ENCODE assay signal across 9 mouse cellular contexts in genomic region chr5:127016467-127017060, GRCm38 (mm10).
A peak's percentile ranks its signal among the peaks of the same experiment; 100 is the strongest.
DNase-seq lines count a peak whose midpoint lies in the region; ATAC-seq lines count a peak whose summit lies in the region.
"Had no signal": no experiment of that assay in that cellular context is flagged by ENCODE, and none has a peak within 500 bp of the region (broad histone marks: within the 10 kb centered on the region; RNA-seq: fewer than 3 reads in every experiment).

No protein-coding gene starts in this region.

- H3K27ac ChIP-seq in forebrain, embryonic 12.5 days: no peak overlapping the region
- no peak overlapping the region for H3K27ac ChIP-seq in forebrain, embryonic 10.5 days
- no peak overlapping the region for H3K27ac ChIP-seq in limb, embryonic 12.5 days
- no peak overlapping the region for H3K27ac ChIP-seq in limb, embryonic 10.5 days
- no peak overlapping the region for H3K27ac ChIP-seq in forebrain, embryonic 15.5 days (replicated peaks)
- H3K27ac ChIP-seq: heart, embryonic 13.5 days had no signal

- no peaks in the 10 kb centered on the region for H3K9me3 ChIP-seq in forebrain, embryonic 12.5 days
- H3K9me3 ChIP-seq in forebrain, embryonic 10.5 days: no peaks in the 10 kb centered on the region
- H3K9me3 ChIP-seq in limb, embryonic 12.5 days: peaks cover 5% of the 10 kb centered on the region; the same call in 1 of the 2 replicates
- H3K9me3 ChIP-seq in limb, embryonic 10.5 days (replicated peaks): no peaks in the 10 kb centered on the region
- no peaks in the 10 kb centered on the region for H3K9me3 ChIP-seq in forebrain, embryonic 15.5 days

- H3K4me3 ChIP-seq in forebrain, embryonic 12.5 days (replicated peaks): no peak overlapping the region
- H3K4me3 ChIP-seq in forebrain, embryonic 10.5 days: no peak overlapping the region
- no peak overlapping the region for H3K4me3 ChIP-seq in limb, embryonic 12.5 days (replicated peaks)
- no peak overlapping the region for H3K4me3 ChIP-seq in limb, embryonic 10.5 days
- H3K4me3 ChIP-seq in forebrain, embryonic 15.5 days: no peak overlapping the region
- H3K4me3 ChIP-seq: heart, embryonic 13.5 days had no signal

- no peak for DNase-seq in forebrain, embryonic 10.5 days (ENCODE audit: extremely low spot score, low spot score)
- DNase-seq in limb, embryonic 10.5 days (ENCODE audit: low spot score): no peak
- peak; percentile 6 to 26 for DNase-seq in lung, postnatal 4 days
- DNase-seq in B cell, adult 2 months: no peak
- DNase-seq in gastrocnemius, postnatal 14 days: no peak

- H3K9ac ChIP-seq in forebrain, embryonic 12.5 days: no peak overlapping the region
- H3K9ac ChIP-seq in limb, embryonic 12.5 days (replicated peaks): no peak overlapping the region
- no peak overlapping the region for H3K9ac ChIP-seq in forebrain, embryonic 15.5 days (replicated peaks)
- H3K9ac ChIP-seq: heart, embryonic 13.5 days had no signal

- 48% methylated on average over 4 of the region's 4 CpGs for WGBS in forebrain, embryonic 12.5 days
- WGBS in forebrain, embryonic 10.5 days: 81% methylated on average over 4 of the region's 4 CpGs
- 52% methylated on average over 4 of the region's 4 CpGs for WGBS in limb, embryonic 12.5 days
- WGBS in limb, embryonic 10.5 days: 74% methylated on average over 4 of the region's 4 CpGs
- 25% methylated on average over 4 of the region's 4 CpGs for WGBS in forebrain, embryonic 15.5 days

- peak; percentile 33; the same call in 1 of the 2 replicates for ATAC-seq in forebrain, embryonic 12.5 days (ENCODE audit: low FRiP score)
- ATAC-seq in limb, embryonic 12.5 days (ENCODE audit: insufficient number of reproducible peaks, insufficient read depth, low FRiP score, low TSS enrichment, low read depth): peak; percentile 59; the same call in 1 of the 2 replicates
- peak; percentile 84 for ATAC-seq in forebrain, embryonic 15.5 days (replicated peaks)

- no peak overlapping the region for H3K4me2 ChIP-seq in forebrain, embryonic 12.5 days
- no peak overlapping the region for H3K4me2 ChIP-seq in limb, embryonic 12.5 days
- H3K4me2 ChIP-seq in forebrain, embryonic 15.5 days (replicated peaks): no peak overlapping the region
- H3K4me2 ChIP-seq: heart, embryonic 13.5 days had no signal

- no peaks in the 10 kb centered on the region for H3K4me1 ChIP-seq in forebrain, embryonic 12.5 days
- no peaks in the 10 kb centered on the region for H3K4me1 ChIP-seq in forebrain, embryonic 10.5 days
- H3K4me1 ChIP-seq in limb, embryonic 12.5 days (replicated peaks): no peaks in the 10 kb centered on the region
- H3K4me1 ChIP-seq in limb, embryonic 10.5 days: no peaks in the 10 kb centered on the region
- H3K4me1 ChIP-seq in forebrain, embryonic 15.5 days: 0 out of 2 replicates have a peak, but pooled peaks cover 3% of the 10 kb centered on the region
- H3K4me1 ChIP-seq: heart, embryonic 13.5 days had no signal

- intact Hi-C loops in gastrocnemius, postnatal 14 days (cut with DNase I; ENCODE audit: low total_unique reads): no loop called here

- H3K27me3 ChIP-seq in forebrain, embryonic 12.5 days: no peaks in the 10 kb centered on the region
- H3K27me3 ChIP-seq in forebrain, embryonic 10.5 days (ENCODE audit: poor library complexity, severe bottlenecking): no peaks in the 10 kb centered on the region
- H3K27me3 ChIP-seq in limb, embryonic 12.5 days: no peaks in the 10 kb centered on the region
- H3K27me3 ChIP-seq in limb, embryonic 10.5 days (ENCODE audit: low read depth, poor library complexity, severe bottlenecking): no peaks in the 10 kb centered on the region
- H3K27me3 ChIP-seq in forebrain, embryonic 15.5 days: no peaks in the 10 kb centered on the region
- H3K27me3 ChIP-seq: heart, embryonic 13.5 days had no signal

- no peaks in the 10 kb centered on the region for H3K36me3 ChIP-seq in forebrain, embryonic 12.5 days (replicated peaks)
- H3K36me3 ChIP-seq in forebrain, embryonic 10.5 days (replicated peaks): no peaks in the 10 kb centered on the region
- no peaks in the 10 kb centered on the region for H3K36me3 ChIP-seq in limb, embryonic 12.5 days
- H3K36me3 ChIP-seq in limb, embryonic 10.5 days: no peaks in the 10 kb centered on the region
- no peaks in the 10 kb centered on the region for H3K36me3 ChIP-seq in forebrain, embryonic 15.5 days
- H3K36me3 ChIP-seq: heart, embryonic 13.5 days had no signal

Comparison
In these comparisons a context has a peak if more than half of its experiments do, and no peak if none do; other contexts are left out.
1. ATAC-seq: peak in every context shown above with its lines; median percentile 84 in forebrain, embryonic 15.5 days; 59 in limb, embryonic 12.5 days; 33 in forebrain, embryonic 12.5 days.
2. DNase-seq: peak in lung, postnatal 4 days (2 of 2); none in forebrain, embryonic 10.5 days (single experiment), limb, embryonic 10.5 days (single experiment), B cell, adult 2 months (0 of 2) and gastrocnemius, postnatal 14 days (single experiment).